Mouse (Mus musculus) lung, embryonic 15.5 days (tissue): ENCODE results near the gene Clcn1. TPM values are rescaled to one million over a fixed set of nuclear protein-coding genes. Genes with fewer than 3 reads are reported as not detected.

Source experiments
- ATAC-seq: fragments of 200-750 bp; cut with Nextera tagmentation; 2 replicates; pipeline ENCODE4 v1.8.0; 2017; ENCODE audit warnings: moderate number of reproducible peaks, borderline replicate concordance; ENCODE audit not compliant: low FRiP score, low TSS enrichment; ENCODE audit errors: extremely low read depth
- H3K27ac ChIP-seq: fragments of 300-500 bp; sonication (generic); 2 replicates; pipeline ENCODE4 v1.5.1; 2015; ENCODE audit warnings: moderate library complexity, mild to moderate bottlenecking, inconsistent platforms
- H3K27me3 ChIP-seq: fragments of 300-500 bp; sonication (generic); 2 replicates; pipeline ENCODE4 v1.6.1; 2015; ENCODE audit warnings: inconsistent platforms
- H3K36me3 ChIP-seq: fragments of 300-500 bp; sonication (generic); 2 replicates; pipeline ENCODE4 v1.6.1; 2015; ENCODE audit warnings: inconsistent platforms
- H3K4me1 ChIP-seq: fragments of 300-500 bp; sonication (generic); 2 replicates; pipeline ENCODE4 v1.6.1; 2015; ENCODE audit warnings: inconsistent platforms
- H3K4me2 ChIP-seq: fragments of 300-500 bp; sonication (generic); 2 replicates; pipeline ENCODE4 v1.6.1; 2015; ENCODE audit warnings: inconsistent platforms, mild to moderate bottlenecking, moderate library complexity
- H3K4me3 ChIP-seq: fragments of 300-500 bp; sonication (generic); 2 replicates; pipeline ENCODE4 v1.5.1; 2015; ENCODE audit warnings: mild to moderate bottlenecking, inconsistent platforms
- H3K9ac ChIP-seq: fragments of 300-500 bp; sonication (generic); 2 replicates; pipeline ENCODE4 v1.6.1; 2015; ENCODE audit warnings: inconsistent platforms
- H3K9me3 ChIP-seq: fragments of 300-500 bp; sonication (generic); 2 replicates; pipeline ENCODE4 v1.6.1; 2016; ENCODE audit warnings: inconsistent platforms
- WGBS: fragments of 180-500 bp; shearing (Covaris S2); methylation state at CpG from one replicate; pipeline ENCODE4 v1.1.7; 2015; 5-methylcytosine and 5-hydroxymethylcytosine counted together
- polyA plus RNA-seq: library from polyadenylated mRNA; unstranded; fragments of >200 nt; fragmentation: Nextera tagmentation; extraction: Ambion mirVana; gene quantifications from 2 replicates; pipeline ENCODE4 v1.2.1, GENCODE M21; 2015

The Clcn1 gene
- polyA plus RNA-seq, 1 experiment from 2014 or later = 0.24 TPM

GRCm38 (mm10) chr6:42343361-42344120 lies 57.1 kb downstream of the Clcn1 start:
- 73% methylated on average over 9 of the region's 9 CpGs for WGBS
- no peak for ATAC-seq
- Histone ChIP-seq H3K4me1 (peaks cover 5% of the 10 kb centered on the region; the same call in 1 of the 2 replicates), H3K4me3 (no peak overlapping the region), H3K36me3 (no peaks in the 10 kb centered on the region), H3K4me2 (no peak overlapping the region), H3K27ac (no peak overlapping the region), H3K9me3 (no peaks in the 10 kb centered on the region), H3K9ac (no peak overlapping the region), H3K27me3 (no peaks in the 10 kb centered on the region)

DNA sequence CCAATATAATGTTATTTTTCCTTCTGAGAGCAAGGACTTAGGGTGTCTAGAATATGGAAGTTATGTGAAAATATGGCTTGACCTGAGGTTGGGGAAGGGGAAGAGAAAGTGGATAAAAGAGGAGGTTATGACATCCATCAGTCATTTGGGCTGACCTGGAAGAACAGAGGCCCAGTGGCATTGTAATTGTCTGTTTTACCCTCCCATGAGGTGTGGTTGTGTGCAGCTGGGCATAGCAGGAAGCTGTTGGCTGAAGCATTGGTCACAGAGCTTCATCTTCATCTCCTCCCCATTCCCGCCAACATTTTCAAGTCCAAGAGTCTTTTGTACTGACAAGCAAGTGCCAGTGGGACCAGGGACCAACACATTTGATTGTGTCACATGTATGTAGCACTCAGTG lies 57.8 kb downstream of the Clcn1 start:
- peaks cover 7% of the 10 kb centered on the region; the same call in 1 of the 2 replicates for H3K4me1 ChIP-seq
- 83% methylated on average over 1 of the region's 1 CpGs for WGBS
- no peaks in the 10 kb centered on the region for H3K9me3 ChIP-seq
- ATAC-seq = no peak
- no peak overlapping the region for H3K27ac ChIP-seq
- H3K4me2 ChIP-seq = no peak overlapping the region
- no peaks in the 10 kb centered on the region for H3K27me3 ChIP-seq
- H3K4me3 ChIP-seq = no peak overlapping the region
- H3K36me3 ChIP-seq = no peaks in the 10 kb centered on the region
- H3K9ac ChIP-seq = no peak overlapping the region

- H3K4me1 ChIP-seq = peaks cover 35% of the 10 kb centered on the region
- peaks cover 6% of the 10 kb centered on the region; the same call in 1 of the 2 replicates for H3K36me3 ChIP-seq
- 36% methylated on average over 12 of the region's 12 CpGs for WGBS
- peak overlapping the region; percentile 84 for H3K4me2 ChIP-seq
- H3K9me3 ChIP-seq = no peaks in the 10 kb centered on the region
- no peaks in the 10 kb centered on the region for H3K27me3 ChIP-seq
- ATAC-seq = no peak
- H3K4me3 ChIP-seq = peak overlapping the region; percentile 75
- H3K27ac ChIP-seq = 0 out of 2 replicates have a peak overlapping the region, but pooled peaks have one; percentile 99
- peak overlapping the region; percentile 91 for H3K9ac ChIP-seq
Measured at GRCm38 (mm10) chr6:42348281-42349005, 62.0 kb downstream of the Clcn1 start.

DNA sequence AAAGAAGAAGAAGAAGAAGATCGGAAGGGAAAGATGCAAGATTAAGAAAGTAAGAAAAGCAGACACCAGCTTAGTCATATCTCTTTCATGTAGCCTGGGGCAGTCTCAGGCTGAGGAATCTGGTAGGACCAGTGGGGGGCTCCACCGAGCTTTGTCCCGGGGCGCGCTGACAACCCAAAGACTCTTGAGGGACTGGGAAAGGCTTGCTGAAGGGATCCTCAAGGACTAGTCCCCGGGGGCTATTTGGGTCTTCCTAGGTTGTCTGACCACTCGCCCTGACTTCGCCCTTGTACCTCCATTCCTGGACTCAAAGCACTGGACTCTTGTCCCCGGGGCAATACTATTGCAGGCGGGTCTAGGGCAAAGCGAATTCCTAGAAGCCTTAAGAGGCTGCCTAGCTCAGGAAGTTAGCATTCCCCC lies 62.5 kb downstream of the Clcn1 start:
- H3K4me1 ChIP-seq = peaks cover 40% of the 10 kb centered on the region
- under 1% methylated on average over 11 of the region's 11 CpGs for WGBS

GRCm38 (mm10) chr6:42349426-42350020 lies 63.0 kb downstream of the Clcn1 start, which contains the start of gene Zyx:
TSS of gene Zyx (plus strand) at chr6:42349630.
- peak within 1 kb of the TSS; percentile 75 for H3K4me3 ChIP-seq
- no peaks in the 10 kb centered on the region for H3K27me3 ChIP-seq
- H3K4me2 ChIP-seq = peak within 1 kb of the TSS; percentile 84
- peak within 1 kb of the TSS; percentile 91 for H3K9ac ChIP-seq
- H3K9me3 ChIP-seq = no peaks in the 10 kb centered on the region
- peak; percentile 96 for ATAC-seq
- H3K27ac ChIP-seq = peak within 1 kb of the TSS; percentile 99
- H3K36me3 ChIP-seq = peaks cover 7% of the 10 kb centered on the region
- WGBS = under 1% methylated on average over 25 of the region's 36 CpGs
- H3K4me1 ChIP-seq = peaks cover 45% of the 10 kb centered on the region

More for the DNA sequence above, 62.5 kb downstream of the Clcn1 start:
- H3K4me3 ChIP-seq = peak overlapping the region; percentile 75
- ATAC-seq = peak; percentile 44
- peak overlapping the region; percentile 91 for H3K9ac ChIP-seq
- no peaks in the 10 kb centered on the region for H3K27me3 ChIP-seq
- H3K36me3 ChIP-seq = peaks cover 6% of the 10 kb centered on the region; the same call in 1 of the 2 replicates
- peak overlapping the region; percentile 99 for H3K27ac ChIP-seq
- peak overlapping the region; percentile 84 for H3K4me2 ChIP-seq
- H3K9me3 ChIP-seq = no peaks in the 10 kb centered on the region

GRCm38 (mm10) chr6:42350021-42350967 lies 63.8 kb downstream of the Clcn1 start:
- no peaks in the 10 kb centered on the region for H3K9me3 ChIP-seq
- H3K27me3 ChIP-seq = no peaks in the 10 kb centered on the region
- peaks cover 51% of the 10 kb centered on the region for H3K4me1 ChIP-seq
- under 1% methylated on average over 64 of the region's 72 CpGs for WGBS
- peak overlapping the region; percentile 75 for H3K4me3 ChIP-seq
- H3K4me2 ChIP-seq = peak overlapping the region; percentile 84
- peak overlapping the region; percentile 91 for H3K9ac ChIP-seq
- peak overlapping the region; percentile 99 for H3K27ac ChIP-seq
- peak; percentile 44 for ATAC-seq
- H3K36me3 ChIP-seq = peaks cover 15% of the 10 kb centered on the region

DNA sequence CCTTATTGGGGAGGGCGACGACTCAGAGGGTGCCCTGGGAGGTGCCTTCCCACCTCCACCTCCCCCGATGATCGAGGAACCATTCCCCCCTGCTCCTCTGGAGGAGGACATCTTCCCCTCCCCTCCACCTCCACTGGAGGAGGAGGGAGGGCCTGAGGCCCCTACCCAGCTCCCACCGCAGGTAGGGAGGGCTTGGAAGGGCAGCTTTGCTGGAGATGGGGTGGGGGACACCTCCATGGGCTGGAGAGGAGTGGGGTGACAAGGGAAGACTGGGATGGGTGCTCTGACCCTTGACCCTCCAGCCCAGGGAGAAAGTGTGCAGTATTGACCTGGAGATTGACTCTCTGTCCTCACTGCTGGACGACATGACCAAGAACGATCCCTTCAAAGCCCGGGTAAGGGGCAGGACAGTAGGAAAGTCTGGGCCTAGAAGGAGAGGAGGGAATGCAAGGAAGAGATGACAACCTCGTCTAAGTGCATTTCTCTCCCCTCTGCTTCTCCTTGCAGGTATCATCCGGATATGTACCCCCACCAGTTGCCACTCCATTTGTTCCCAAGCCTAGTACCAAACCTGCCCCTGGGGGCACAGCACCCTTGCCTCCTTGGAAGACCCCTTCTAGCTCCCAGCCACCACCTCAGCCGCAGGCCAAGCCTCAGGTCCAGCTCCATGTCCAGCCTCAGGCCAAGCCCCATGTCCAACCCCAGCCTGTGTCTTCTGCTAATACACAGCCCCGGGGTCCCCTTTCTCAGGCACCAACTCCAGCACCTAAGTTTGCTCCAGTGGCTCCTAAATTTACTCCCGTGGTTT lies 64.7 kb downstream of the Clcn1 start:
- Histone ChIP-seq H3K4me3 (peak overlapping the region; percentile 75), H3K27me3 (no peaks in the 10 kb centered on the region), H3K4me1 (peaks cover 58% of the 10 kb centered on the region), H3K27ac (peak overlapping the region; percentile 99), H3K4me2 (peak overlapping the region; percentile 84), H3K9me3 (no peaks in the 10 kb centered on the region), H3K9ac (peak overlapping the region; percentile 91), H3K36me3 (peaks cover 24% of the 10 kb centered on the region)
- WGBS = 30% methylated on average over 13 of the region's 13 CpGs
- no peak for ATAC-seq

- no peaks in the 10 kb centered on the region for H3K27me3 ChIP-seq
- peak overlapping the region; percentile 84 for H3K4me2 ChIP-seq
- 69% methylated on average over 7 of the region's 7 CpGs for WGBS
- H3K9ac ChIP-seq = peak overlapping the region; percentile 91; the same call in 1 of the 2 replicates
- 0 out of 2 replicates have a peak overlapping the region, but pooled peaks have one; percentile 3 for H3K27ac ChIP-seq
- ATAC-seq = no peak
- H3K4me3 ChIP-seq = peak overlapping the region; percentile 75
- H3K9me3 ChIP-seq = no peaks in the 10 kb centered on the region
- H3K36me3 ChIP-seq = peaks cover 32% of the 10 kb centered on the region
- peaks cover 66% of the 10 kb centered on the region for H3K4me1 ChIP-seq
Measured at GRCm38 (mm10) chr6:42351776-42352485, 65.4 kb downstream of the Clcn1 start.

- Histone ChIP-seq H3K27ac (no peak overlapping the region), H3K27me3 (no peaks in the 10 kb centered on the region), H3K4me3 (peak overlapping the region; percentile 75), H3K9ac (no peak overlapping the region), H3K4me2 (peak overlapping the region; percentile 84), H3K36me3 (peaks cover 37% of the 10 kb centered on the region), H3K4me1 (peaks cover 71% of the 10 kb centered on the region), H3K9me3 (no peaks in the 10 kb centered on the region)
- no peak for ATAC-seq
- WGBS = 92% methylated on average over 1 of the region's 1 CpGs
Measured at GRCm38 (mm10) chr6:42352486-42352846, 66.0 kb downstream of the Clcn1 start.

DNA sequence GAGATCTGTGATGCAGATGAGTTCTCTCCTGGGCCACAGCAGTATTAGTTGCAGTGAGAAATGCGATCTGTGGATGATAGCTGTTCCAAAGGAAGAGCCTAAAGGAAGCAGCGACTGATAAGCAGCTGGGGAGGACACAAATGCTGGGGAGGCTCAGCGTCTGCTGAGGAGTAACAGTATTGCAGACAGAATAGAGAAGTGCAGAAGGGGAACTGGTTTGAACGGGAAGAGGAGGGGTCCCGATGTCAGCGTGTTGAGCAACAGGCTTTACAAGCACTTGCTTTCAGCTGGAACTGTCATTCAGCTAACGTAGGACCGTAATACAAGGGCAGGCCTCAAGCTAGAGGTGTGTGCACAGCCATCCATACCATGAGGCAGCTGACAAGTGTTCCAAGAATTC lies 66.7 kb downstream of the Clcn1 start:
- H3K4me1 ChIP-seq = peaks cover 76% of the 10 kb centered on the region
- WGBS = 44% methylated on average over 8 of the region's 8 CpGs
- no peak for ATAC-seq
- peak overlapping the region; percentile 22; the same call in 1 of the 2 replicates for H3K27ac ChIP-seq
- H3K36me3 ChIP-seq = peaks cover 44% of the 10 kb centered on the region
- no peak overlapping the region for H3K9ac ChIP-seq
- no peaks in the 10 kb centered on the region for H3K9me3 ChIP-seq
- no peaks in the 10 kb centered on the region for H3K27me3 ChIP-seq
- H3K4me3 ChIP-seq = peak overlapping the region; percentile 75; the same call in 1 of the 2 replicates
- peak overlapping the region; percentile 84 for H3K4me2 ChIP-seq
